Mouse (Mus musculus) testis, adult 2 months (tissue): Measurements from ENCODE around the gene 9130023H24Rik.

Experiments
- CTCF ChIP-seq: fragments of 200-500 bp; IDR thresholded peaks from 2 replicates; pipeline ENCODE4 v1.5.1; 2012; ENCODE audit warnings: low read depth, mild to moderate bottlenecking, inconsistent platforms, low read length, moderate library complexity; ENCODE audit not compliant: control insufficient read depth, insufficient read depth, insufficient replicate concordance
- POLR2A ChIP-seq: fragments of 200-500 bp; IDR thresholded peaks from 2 replicates; pipeline ENCODE4 v1.6.1; 2012; ENCODE audit warnings: low read depth, mild to moderate bottlenecking, inconsistent platforms, low read length, moderate library complexity; ENCODE audit not compliant: control insufficient read depth

DNA sequence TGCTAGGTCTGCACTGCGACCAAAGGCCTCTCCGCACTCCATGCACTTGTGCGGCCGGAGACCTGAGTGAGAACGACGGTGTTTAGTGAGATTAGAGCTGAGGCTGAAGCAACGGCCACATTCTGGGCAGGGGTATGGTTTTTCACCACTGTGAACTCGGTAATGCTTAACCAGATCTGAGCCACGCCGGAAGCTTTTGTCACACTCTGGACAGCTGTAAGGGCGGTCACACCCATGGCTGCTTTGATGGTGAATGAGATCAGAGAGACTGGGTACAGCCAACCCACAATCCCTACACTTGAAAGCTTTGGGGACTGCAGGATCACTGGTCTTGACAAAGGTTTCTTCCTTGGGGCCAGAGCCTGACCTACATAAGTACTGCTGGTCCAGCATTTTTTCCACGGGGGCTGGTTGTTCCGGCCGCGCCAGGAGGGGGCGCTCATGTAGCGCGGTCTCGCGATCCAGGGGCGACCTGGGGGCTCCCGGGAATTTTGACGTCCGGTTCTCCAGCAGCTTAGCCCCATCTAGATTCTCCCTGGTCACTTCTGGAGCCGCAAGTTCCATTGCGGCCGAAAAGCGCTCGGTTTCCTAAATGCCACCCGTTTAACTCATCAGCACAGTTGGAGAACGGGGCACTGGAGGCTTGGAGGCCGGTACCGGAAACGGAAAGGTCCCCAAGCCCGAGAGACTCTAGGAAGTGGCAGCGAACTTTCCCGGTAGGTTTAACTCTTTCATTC, 807 bp downstream of the 9130023H24Rik start, which contains the start of gene Armc5:
- TF ChIP-seq CTCF (peak; percentile 64), POLR2A (no peak; the same call in 1 of the 2 replicates)
